Mouse (Mus musculus): ENCODE measurements around the gene Lrrc55. TPM values are rescaled to one million over a fixed set of nuclear protein-coding genes. Genes with fewer than 3 reads are reported as not detected.

Gene Lrrc55
- polyA plus RNA-seq, 1 experiment from 2014 or later, result 0.20 TPM

Other genes starting within 250 kb of the Lrrc55 start
- 0.64 TPM in 1 of 2 replicates, not detected in the other for gene Prg2, start 216.7 kb downstream of the Lrrc55 start, polyA plus RNA-seq (2016; fragmentation: Nextera tagmentation; extraction: Ambion mirVana)
- gene Prg3, start 209.0 kb downstream of the Lrrc55 start, polyA plus RNA-seq (2016; fragmentation: Nextera tagmentation; extraction: Ambion mirVana), result 0.31 TPM in 1 of 2 replicates, not detected in the other
- gene Ssrp1, start 160.0 kb downstream of the Lrrc55 start, polyA plus RNA-seq (2016; fragmentation: Nextera tagmentation; extraction: Ambion mirVana), result 223 and 273 TPM in 2 replicates
- gene P2rx3, start 159.7 kb downstream of the Lrrc55 start, polyA plus RNA-seq (2016; fragmentation: Nextera tagmentation; extraction: Ambion mirVana), result 1.1 and 1.6 TPM in 2 replicates
- gene Tnks1bp1, start 149.2 kb downstream of the Lrrc55 start, polyA plus RNA-seq (2016; fragmentation: Nextera tagmentation; extraction: Ambion mirVana), result 24.7 and 25.9 TPM in 2 replicates
- gene Aplnr, start 61.0 kb downstream of the Lrrc55 start, polyA plus RNA-seq (2016; fragmentation: Nextera tagmentation; extraction: Ambion mirVana), result 7.0 and 23.8 TPM in 2 replicates
- not detected in 2 replicates for gene Olfr987, start 142.1 kb upstream of the Lrrc55 start, polyA plus RNA-seq (2016; fragmentation: Nextera tagmentation; extraction: Ambion mirVana)
- not detected in 2 replicates for gene Olfr988, start 166.0 kb upstream of the Lrrc55 start, polyA plus RNA-seq (2016; fragmentation: Nextera tagmentation; extraction: Ambion mirVana)
- gene Olfr992, start 212.3 kb upstream of the Lrrc55 start, polyA plus RNA-seq (2016; fragmentation: Nextera tagmentation; extraction: Ambion mirVana), result not detected in 2 replicates
- not detected in 2 replicates for gene Olfr993, start 217.7 kb upstream of the Lrrc55 start, polyA plus RNA-seq (2016; fragmentation: Nextera tagmentation; extraction: Ambion mirVana)
- gene Olfr994, start 239.3 kb upstream of the Lrrc55 start, polyA plus RNA-seq (2016; fragmentation: Nextera tagmentation; extraction: Ambion mirVana), result not detected in 2 replicates
- gene Olfr995, start 246.4 kb upstream of the Lrrc55 start, polyA plus RNA-seq (2016; fragmentation: Nextera tagmentation; extraction: Ambion mirVana), result not detected in 2 replicates